In genomic region chr17:56371029-56371660, GRCm38 (mm10) we compare ENCODE assay signal across 14 mouse cellular contexts. TPM values are rescaled to one million over a fixed set of nuclear protein-coding genes. Genes with fewer than 3 reads are reported as not detected.
DNase-seq lines count a peak whose midpoint lies in the region; ATAC-seq and TF ChIP-seq lines count a peak whose summit lies in the region.
"Had no signal": no experiment of that assay in that cellular context is flagged by ENCODE, and none has a peak within 500 bp of the region (broad histone marks: within the 10 kb centered on the region; RNA-seq: fewer than 3 reads in every experiment).

No protein-coding gene starts in this region.

- H3K27ac ChIP-seq in hindbrain, embryonic 13.5 days: peak overlapping the region; percentile 55
- H3K27ac ChIP-seq in hindbrain, embryonic 10.5 days: no peak overlapping the region
- H3K27ac ChIP-seq in left cerebral cortex, adult 2 months: peak overlapping the region; percentile 92
- H3K27ac ChIP-seq: embryonic facial prominence, embryonic 13.5 days; liver, embryonic 15.5 days had no signal

- ATAC-seq in hindbrain, embryonic 13.5 days (ENCODE audit: low FRiP score): no peak

- intact Hi-C loops in left cerebral cortex, adult 2 months (cut with DNase I): no loop called here

- H3K36me3 ChIP-seq in hindbrain, embryonic 13.5 days: peaks cover 86% of the 10 kb centered on the region
- H3K36me3 ChIP-seq in hindbrain, embryonic 10.5 days: peaks cover 98% of the 10 kb centered on the region

- peaks cover 81% of the 10 kb centered on the region for H3K4me1 ChIP-seq in hindbrain, embryonic 13.5 days (replicated peaks)
- H3K4me1 ChIP-seq in hindbrain, embryonic 10.5 days (replicated peaks): 0 out of 2 replicates have a peak, but pooled peaks cover 4% of the 10 kb centered on the region
- H3K4me1 ChIP-seq: embryonic facial prominence, embryonic 13.5 days had no signal

- H3K27me3 ChIP-seq in hindbrain, embryonic 13.5 days: no peaks in the 10 kb centered on the region
- no peaks in the 10 kb centered on the region for H3K27me3 ChIP-seq in hindbrain, embryonic 10.5 days (ENCODE audit: insufficient read depth, poor library complexity, severe bottlenecking)
- H3K27me3 ChIP-seq: embryonic facial prominence, embryonic 13.5 days; liver, embryonic 15.5 days had no signal

- no peak for DNase-seq in hindbrain, embryonic 10.5 days (ENCODE audit: low spot score)
- peak; percentile 60 to 64 for DNase-seq in frontal cortex, postnatal 14 days (ENCODE audit: low spot score in 2 of 2)
- peak; percentile 78 to 79 for DNase-seq in left cerebral cortex, adult 2 months (ENCODE audit: extremely low spot score in 1 of 2, low spot score in 2 of 2)
- DNase-seq in right cerebral cortex, postnatal 10 days (ENCODE audit: low spot score in 2 of 2): peak; percentile 78 to 79
- DNase-seq in spleen, adult 18-20 months: no peak
- no peak for DNase-seq in spleen, postnatal 10 days (ENCODE audit: low spot score in 2 of 2)
- no peak for DNase-seq in T-cell, adult 2 months (ENCODE audit: low spot score)
- DNase-seq: adrenal gland, postnatal 36 days; cerebellum, adult 9-10 months; gastrocnemius, postnatal 36 days; heart, postnatal 14 days had no signal

- H3K9me3 ChIP-seq in hindbrain, embryonic 13.5 days: no peaks in the 10 kb centered on the region
- no peaks in the 10 kb centered on the region for H3K9me3 ChIP-seq in hindbrain, embryonic 10.5 days
- H3K9me3 ChIP-seq: embryonic facial prominence, embryonic 13.5 days; liver, embryonic 15.5 days had no signal

- H3K9ac ChIP-seq in hindbrain, embryonic 13.5 days: 0 out of 2 replicates have a peak overlapping the region, but pooled peaks have one; percentile 43
- H3K9ac ChIP-seq: embryonic facial prominence, embryonic 13.5 days; liver, embryonic 15.5 days had no signal

- 80% methylated on average over 15 of the region's 15 CpGs for WGBS in hindbrain, embryonic 13.5 days
- 86% methylated on average over 15 of the region's 15 CpGs for WGBS in hindbrain, embryonic 10.5 days

- no peak overlapping the region for H3K4me2 ChIP-seq in hindbrain, embryonic 13.5 days
- H3K4me2 ChIP-seq: embryonic facial prominence, embryonic 13.5 days; liver, embryonic 15.5 days had no signal

- no peak for TF ChIP-seq CTCF in left cerebral cortex, adult 2 months (IDR thresholded peaks at IDR 0.05)

- no peak overlapping the region for H3K4me3 ChIP-seq in hindbrain, embryonic 13.5 days
- H3K4me3 ChIP-seq in hindbrain, embryonic 10.5 days: no peak overlapping the region
- H3K4me3 ChIP-seq in left cerebral cortex, adult 2 months: no peak overlapping the region
- H3K4me3 ChIP-seq: embryonic facial prominence, embryonic 13.5 days; liver, embryonic 15.5 days had no signal

RNA-seq across cellular contexts. Expression of gene Kdm4b, which starts 45.3 kb away (rescaled TPM):
- polyA plus RNA-seq in hindbrain, embryonic 13.5 days (2015; fragmentation: Nextera tagmentation; extraction: Ambion mirVana): 66.0 and 66.7 TPM in 2 replicates
- polyA plus RNA-seq in hindbrain, embryonic 10.5 days (2016; fragmentation: Nextera tagmentation; extraction: Ambion mirVana): 51.5 and 65.8 TPM in 2 replicates
- total RNA-seq in left cerebral cortex, adult 2 months (2021): 10 to 100 TPM; 66.2 to 71.8 TPM

Comparison
In these comparisons a context has a peak if more than half of its experiments do, and no peak if none do; other contexts are left out.
1. DNase-seq: peak in frontal cortex, postnatal 14 days (2 of 2), left cerebral cortex, adult 2 months (2 of 2) and right cerebral cortex, postnatal 10 days (2 of 2); none in hindbrain, embryonic 10.5 days (single experiment), spleen, adult 18-20 months (0 of 2), spleen, postnatal 10 days (0 of 2) and T-cell, adult 2 months (single experiment).